Mouse (Mus musculus) hindbrain, embryonic 14.5 days (tissue): ENCODE data around the gene Ormdl1. TPM values are rescaled to one million over a fixed set of nuclear protein-coding genes. Genes with fewer than 3 reads are reported as not detected.
"Not testable (repeated sequence)": the region's sequence is repeated elsewhere in the genome, so short reads cannot be mapped to it uniquely, and the experiment has no call there.

Experiments used
- ATAC-seq: fragments of 200-750 bp; cut with Nextera tagmentation; 2 replicates; pipeline ENCODE4 v1.8.0; 2017; ENCODE audit warnings: moderate number of reproducible peaks, mild to moderate bottlenecking, moderate TSS enrichment, moderate library complexity; ENCODE audit not compliant: low FRiP score
- DNase-seq: peaks from one replicate; pipeline ENCODE4 v3.0.0-alpha.2; 2015; ENCODE audit warnings: low spot score
- H3K27ac ChIP-seq: fragments of 300-500 bp; sonication (generic); 2 replicates; pipeline ENCODE4 v1.5.1; 2014; ENCODE audit warnings: mild to moderate bottlenecking, moderate library complexity
- H3K27me3 ChIP-seq: fragments of 300-500 bp; sonication (generic); 2 replicates; pipeline ENCODE4 v1.6.1; 2014; ENCODE audit warnings: mild to moderate bottlenecking, low read length, mixed read lengths; ENCODE audit not compliant: control insufficient read depth, insufficient read depth
- H3K36me3 ChIP-seq: fragments of 300-500 bp; sonication (generic); replicated peaks from 2 replicates; pipeline ENCODE4 v1.6.1; 2014; ENCODE audit not compliant: control insufficient read depth, insufficient read depth
- H3K4me1 ChIP-seq: fragments of 300-500 bp; sonication (generic); replicated peaks from 2 replicates; pipeline ENCODE4 v1.6.1; 2014; ENCODE audit warnings: antibody characterized with exemption, low read length, mixed read lengths; ENCODE audit not compliant: control insufficient read depth, insufficient read depth
- H3K4me2 ChIP-seq: fragments of 300-500 bp; sonication (generic); replicated peaks from 2 replicates; pipeline ENCODE4 v1.6.1; 2014; ENCODE audit warnings: mild to moderate bottlenecking, moderate library complexity
- H3K4me3 ChIP-seq: fragments of 300-500 bp; sonication (generic); replicated peaks from 2 replicates; pipeline ENCODE4 v1.5.1; 2014; ENCODE audit warnings: mild to moderate bottlenecking, low read length
- H3K9ac ChIP-seq: fragments of 300-500 bp; sonication (generic); 2 replicates; pipeline ENCODE4 v1.6.1; 2014
- H3K9me3 ChIP-seq: fragments of 300-500 bp; sonication (generic); 2 replicates; pipeline ENCODE4 v1.6.1; 2016; ENCODE audit warnings: low read length; ENCODE audit not compliant: control insufficient read depth
- WGBS: fragments of 180-500 bp; shearing (Covaris S2); extraction: QIAGEN DNeasy Blood & Tissue Kit; methylation state at CpG from one replicate; pipeline ENCODE4 v1.1.7; 2014; 5-methylcytosine and 5-hydroxymethylcytosine counted together
- polyA plus RNA-seq: library from polyadenylated mRNA; unstranded; fragments of >200 nt; fragmentation: Nextera tagmentation; extraction: Ambion mirVana; gene quantifications from 2 replicates; pipeline ENCODE4 v1.2.1, GENCODE M21; 2014

The Ormdl1 gene
- 55.8 and 64.8 TPM in 2 replicates for polyA plus RNA-seq

DNA sequence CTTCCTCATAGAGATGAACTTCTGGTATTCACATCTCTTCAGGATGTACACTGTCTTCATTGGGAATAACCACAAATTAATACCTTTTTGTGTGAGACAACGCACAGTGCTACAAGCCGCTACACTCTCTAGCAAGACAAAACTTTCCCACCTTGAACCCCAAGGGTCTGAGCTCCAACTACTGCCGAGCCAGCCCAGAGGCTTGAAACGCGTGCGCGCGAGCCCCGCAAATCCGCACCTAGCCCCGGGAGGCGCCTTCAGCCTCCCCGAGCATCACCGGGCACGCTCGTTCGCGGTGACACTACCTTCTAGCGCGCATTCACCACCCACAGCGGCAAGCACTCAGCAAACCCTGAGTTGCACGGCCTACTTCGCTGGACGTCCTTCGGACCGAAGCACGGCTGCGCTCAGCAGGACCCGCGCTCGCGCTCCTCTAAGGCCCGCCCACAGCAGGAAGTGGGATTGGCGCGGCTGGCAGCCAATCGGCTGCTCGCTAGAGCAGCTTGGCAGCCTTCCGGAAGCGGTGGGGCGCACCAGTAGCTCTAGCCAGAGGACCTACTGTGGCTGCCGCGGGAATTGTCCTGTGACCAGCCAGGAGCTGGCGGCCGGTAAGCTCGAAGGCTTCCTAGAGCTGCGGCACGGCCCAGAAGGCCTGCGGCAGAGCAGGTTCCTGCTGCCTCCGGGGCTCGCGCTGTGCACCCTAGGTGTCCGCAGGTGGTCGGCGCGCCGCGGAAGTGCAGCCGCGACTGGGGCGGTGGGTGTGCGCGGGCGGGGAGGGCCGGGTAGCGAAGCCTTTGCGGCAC is at the start of gene Ormdl1, which contains the start of the genes Pms1 and Gm28778:
TSS of gene Ormdl1 (plus strand) at position 515 of the 803 bp plus-strand sequence.
TSS of gene Pms1 (minus strand) at position 438 of the 803 bp plus-strand sequence.
TSS of gene Gm28778 (plus strand) at position 531 of the 803 bp plus-strand sequence.
- H3K4me2 ChIP-seq, result peak within 1 kb of the TSS; percentile 77
- H3K4me1 ChIP-seq, result peaks cover 5% of the 10 kb centered on the region; the same call in 1 of the 2 replicates
- ATAC-seq (peak; percentile 100), DNase-seq (peak; percentile 95)
- H3K27ac ChIP-seq, result peak within 1 kb of the TSS; percentile 79
- no peaks in the 10 kb centered on the region for H3K27me3 ChIP-seq
- H3K9me3 ChIP-seq, result no peaks in the 10 kb centered on the region
- WGBS, result under 1% methylated on average over 66 of the region's 66 CpGs
- H3K36me3 ChIP-seq, result no peaks in the 10 kb centered on the region; the same call in 1 of the 2 replicates
- H3K9ac ChIP-seq, result peak within 1 kb of the TSS; percentile 74
- peak within 1 kb of the TSS; percentile 84 for H3K4me3 ChIP-seq

GRCm38 (mm10) chr1:53264958-53265612 is 31.8 kb upstream of the Ormdl1 start:
- not testable (repeated sequence) for H3K9me3 ChIP-seq, H3K4me2 ChIP-seq, H3K27ac ChIP-seq, H3K9ac ChIP-seq, H3K36me3 ChIP-seq, H3K4me3 ChIP-seq, DNase-seq, ATAC-seq, H3K27me3 ChIP-seq, H3K4me1 ChIP-seq

DNA sequence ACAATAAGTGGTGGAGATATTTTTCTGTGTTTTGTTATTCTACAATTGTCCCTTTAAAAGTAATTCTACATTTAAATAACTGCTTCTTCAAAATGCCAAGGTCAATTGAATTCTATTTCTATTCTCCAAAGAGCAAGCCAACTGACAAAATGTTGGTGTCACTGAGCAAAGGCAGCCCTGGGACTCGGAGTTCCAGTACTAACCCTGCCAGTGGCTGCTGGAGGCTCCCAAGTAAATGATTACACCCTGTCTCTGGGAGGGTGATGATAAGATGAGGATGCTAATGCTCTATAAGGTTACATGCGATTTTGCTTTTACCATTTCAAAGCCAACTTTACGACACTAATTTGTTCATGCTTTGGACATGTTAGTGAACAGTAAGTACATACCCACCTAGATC is 27.0 kb upstream of the Ormdl1 start:
- Histone ChIP-seq H3K4me3 (no peak overlapping the region), H3K36me3 (no peaks in the 10 kb centered on the region), H3K27me3 (no peaks in the 10 kb centered on the region), H3K4me2 (no peak overlapping the region), H3K27ac (no peak overlapping the region), H3K9me3 (no peaks in the 10 kb centered on the region), H3K4me1 (no peaks in the 10 kb centered on the region), H3K9ac (no peak overlapping the region)
- DNase-seq (no peak), ATAC-seq (no peak)
- WGBS, result 87% methylated on average over 3 of the region's 3 CpGs

DNA sequence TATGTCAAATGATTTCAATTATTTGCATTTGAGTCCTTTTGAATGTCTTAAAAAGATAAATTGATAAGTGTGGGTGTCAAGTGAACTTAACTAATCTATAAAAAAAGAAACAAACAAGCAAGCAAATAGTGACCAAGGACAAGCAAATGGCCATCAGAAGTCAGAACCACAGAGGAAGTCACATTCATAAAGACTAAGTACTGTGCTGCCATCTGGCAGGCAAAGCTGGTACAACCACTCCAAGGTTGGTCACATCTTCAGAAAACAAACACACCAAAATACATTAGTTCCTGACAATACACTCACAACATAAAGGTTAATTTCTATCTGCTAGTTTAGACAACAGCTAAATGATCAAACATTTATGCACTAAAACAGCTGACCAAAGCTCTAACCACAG is 24.2 kb upstream of the Ormdl1 start:
- H3K36me3 ChIP-seq, result no peaks in the 10 kb centered on the region
- no peaks in the 10 kb centered on the region for H3K27me3 ChIP-seq
- H3K4me3 ChIP-seq, result no peak overlapping the region
- no peaks in the 10 kb centered on the region for H3K9me3 ChIP-seq
- ATAC-seq, result peak; percentile 51; the same call in 1 of the 2 replicates
- H3K9ac ChIP-seq, result no peak overlapping the region
- H3K27ac ChIP-seq, result no peak overlapping the region
- no peak overlapping the region for H3K4me2 ChIP-seq
- no peaks in the 10 kb centered on the region for H3K4me1 ChIP-seq
- peak; percentile 43 for DNase-seq

DNA sequence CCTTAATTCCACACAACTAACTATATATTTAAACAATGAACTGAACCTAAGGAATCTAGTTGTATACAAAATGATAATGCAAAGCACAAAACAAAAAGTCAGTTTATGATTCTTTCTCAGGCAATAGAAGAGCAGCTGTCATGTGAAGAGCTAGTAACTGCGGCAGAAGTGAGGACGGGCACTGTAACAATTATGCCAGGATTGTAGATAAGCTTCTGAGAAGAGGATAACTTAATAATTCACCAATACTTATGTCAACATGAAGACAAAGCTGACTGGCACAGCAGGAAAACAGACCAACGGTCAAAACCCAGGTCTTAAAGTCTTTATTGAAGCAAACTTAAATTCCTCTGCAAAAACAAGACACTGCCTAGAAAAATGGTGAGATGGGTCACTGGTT is 5.7 kb upstream of the Ormdl1 start:
- Histone ChIP-seq H3K4me2 (no peak overlapping the region), H3K4me1 (no peaks in the 10 kb centered on the region), H3K9ac (no peak overlapping the region), H3K27me3 (no peaks in the 10 kb centered on the region), H3K9me3 (no peaks in the 10 kb centered on the region), H3K4me3 (no peak overlapping the region), H3K36me3 (no peaks in the 10 kb centered on the region), H3K27ac (no peak overlapping the region)
- 88% methylated on average over 3 of the region's 3 CpGs for WGBS
- ATAC-seq (no peak), DNase-seq (no peak)

- Histone ChIP-seq H3K4me3 (no peak overlapping the region), H3K27me3 (no peaks in the 10 kb centered on the region), H3K9me3 (no peaks in the 10 kb centered on the region), H3K4me2 (no peak overlapping the region), H3K27ac (no peak overlapping the region), H3K36me3 (peaks cover 7% of the 10 kb centered on the region), H3K9ac (no peak overlapping the region), H3K4me1 (peaks cover 5% of the 10 kb centered on the region; the same call in 1 of the 2 replicates)
- WGBS, result 93% methylated on average over 4 of the region's 4 CpGs
- DNase-seq (no peak), ATAC-seq (no peak)
These were observed 3.6 kb downstream of the Ormdl1 start for GRCm38 (mm10) chr1:53300506-53300905.

- DNase-seq, result peak; percentile 91
- H3K27me3 ChIP-seq, result no peaks in the 10 kb centered on the region
- H3K9me3 ChIP-seq, result no peaks in the 10 kb centered on the region
- H3K4me2 ChIP-seq, result peak within 1 kb of the TSS; percentile 61
- peaks cover 10% of the 10 kb centered on the region for H3K36me3 ChIP-seq
- peak within 1 kb of the TSS; percentile 50 for H3K4me3 ChIP-seq
- H3K9ac ChIP-seq, result peak within 1 kb of the TSS; percentile 76
- peak; percentile 99 for ATAC-seq
- 3% methylated on average over 27 of the region's 27 CpGs for WGBS
- H3K27ac ChIP-seq, result peak within 1 kb of the TSS; percentile 83
- H3K4me1 ChIP-seq, result 0 out of 2 replicates have a peak, but pooled peaks cover 6% of the 10 kb centered on the region
These were observed 16.4 kb downstream of the Ormdl1 start, which contains the start of gene Osgepl1 for GRCm38 (mm10) chr1:53312989-53313967. Gene Osgepl1, plus strand, starts transcription at chr1:53313624.

DNA sequence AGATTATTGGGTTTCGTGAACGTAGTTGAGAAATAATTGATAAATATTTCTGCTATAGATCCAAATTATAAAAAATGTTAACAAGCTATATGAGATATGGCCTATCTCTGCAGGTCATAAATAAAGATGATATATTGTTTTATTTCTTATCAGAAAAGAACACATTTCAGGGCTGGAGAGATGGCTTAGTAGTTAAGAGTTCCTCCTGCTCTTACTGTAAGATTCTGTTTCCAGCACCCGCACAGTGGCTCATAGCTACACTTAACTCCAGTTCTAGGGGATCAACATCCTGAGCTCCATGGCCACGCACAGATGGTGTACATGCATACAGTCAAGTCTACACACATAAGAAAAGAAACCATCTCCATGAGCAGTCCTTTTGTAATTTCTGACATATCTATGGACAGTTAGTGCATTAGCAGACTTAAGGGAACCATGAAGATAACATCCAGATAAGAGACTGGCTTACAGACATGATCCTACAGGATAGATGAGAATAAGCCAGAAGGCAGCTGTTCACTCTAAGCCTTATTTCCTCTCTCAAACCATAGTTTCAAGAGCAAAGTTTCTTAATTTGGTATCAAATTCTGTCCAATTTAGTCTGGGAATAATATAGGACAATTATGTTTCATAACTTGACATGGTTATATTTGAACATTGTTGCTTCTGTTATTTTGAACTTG is 24.9 kb downstream of the Ormdl1 start:
- Histone ChIP-seq H3K9ac (no peak overlapping the region), H3K4me3 (no peak overlapping the region), H3K27me3 (no peaks in the 10 kb centered on the region), H3K4me1 (no peaks in the 10 kb centered on the region), H3K27ac (no peak overlapping the region), H3K36me3 (peaks cover 61% of the 10 kb centered on the region), H3K4me2 (no peak overlapping the region), H3K9me3 (no peaks in the 10 kb centered on the region)
- ATAC-seq (no peak), DNase-seq (no peak)
- 98% methylated on average over 4 of the region's 4 CpGs for WGBS
